In genomic region chr2:3165890-3166605, GRCm38 (mm10) we compare ENCODE assay signal across 18 mouse cellular contexts. TPM values are rescaled to one million over a fixed set of nuclear protein-coding genes. Genes with fewer than 3 reads are reported as not detected.
DNase-seq lines count a peak whose midpoint lies in the region; ATAC-seq and TF ChIP-seq lines count a peak whose summit lies in the region.
"Had no signal": no experiment of that assay in that cellular context is flagged by ENCODE, and none has a peak within 500 bp of the region (broad histone marks: within the 10 kb centered on the region; RNA-seq: fewer than 3 reads in every experiment).

No protein-coding gene starts in this region.

- no peaks in the 10 kb centered on the region for H3K27me3 ChIP-seq in lung, embryonic 16.5 days (ENCODE audit: control insufficient read depth, insufficient read depth, low read depth, low read length)
- H3K27me3 ChIP-seq in kidney, postnatal 0 days (ENCODE audit: insufficient read depth, low read length) = no peaks in the 10 kb centered on the region
- no peaks in the 10 kb centered on the region for H3K27me3 ChIP-seq in stomach, postnatal 0 days (ENCODE audit: control insufficient read depth, insufficient read depth, low read length)
- H3K27me3 ChIP-seq: CH12.LX; heart, embryonic 15.5 days had no signal

- TF ChIP-seq EP300 in stomach, postnatal 0 days (optimal IDR thresholded peaks at IDR 0.05) = no peak

- peak; percentile 90 for ATAC-seq in lung, embryonic 16.5 days (ENCODE audit: low read depth)
- peak; percentile 43 for ATAC-seq in kidney, postnatal 0 days (replicated peaks; ENCODE audit: low FRiP score, low read depth)
- ATAC-seq in stomach, postnatal 0 days (ENCODE audit: low FRiP score, low TSS enrichment) = peak; percentile 38; the same call in 1 of the 2 replicates
- ATAC-seq: forebrain, embryonic 14.5 days; inflammation-experienced regulatory T-cells, adult 6 months had no signal

- no peak for TF ChIP-seq CTCF in gastrocnemius, adult 2 months (IDR thresholded peaks at IDR 0.05)
- TF ChIP-seq CTCF in kidney, postnatal 0 days (IDR thresholded peaks at IDR 0.05; ENCODE audit: low read depth) = no peak
- TF ChIP-seq CTCF in stomach, postnatal 0 days (IDR thresholded peaks at IDR 0.05; ENCODE audit: low read depth) = no peak

- no peak overlapping the region for H3K4me2 ChIP-seq in lung, embryonic 16.5 days (ENCODE audit: low read depth, low read length)
- no peak overlapping the region for H3K4me2 ChIP-seq in kidney, postnatal 0 days (ENCODE audit: low read length)
- no peak overlapping the region for H3K4me2 ChIP-seq in stomach, postnatal 0 days (replicated peaks; ENCODE audit: low read depth)
- H3K4me2 ChIP-seq: heart, embryonic 15.5 days had no signal

- no peak overlapping the region for H3K9ac ChIP-seq in lung, embryonic 16.5 days (ENCODE audit: low read length)
- no peak overlapping the region for H3K9ac ChIP-seq in kidney, postnatal 0 days (ENCODE audit: low read depth, low read length)
- no peak overlapping the region for H3K9ac ChIP-seq in stomach, postnatal 0 days (ENCODE audit: low read length)
- H3K9ac ChIP-seq: heart, embryonic 15.5 days; liver, embryonic 14.5 days had no signal

- H3K27ac ChIP-seq in gastrocnemius, adult 2 months = peak overlapping the region; percentile 55; the same call in 1 of the 2 replicates
- H3K27ac ChIP-seq in lung, embryonic 16.5 days (ENCODE audit: low read length) = peak overlapping the region; percentile 44
- H3K27ac ChIP-seq in kidney, postnatal 0 days = no peak overlapping the region
- H3K27ac ChIP-seq in stomach, postnatal 0 days (replicated peaks) = no peak overlapping the region
- H3K27ac ChIP-seq: heart, embryonic 15.5 days; hindbrain, embryonic 10.5 days; liver, embryonic 14.5 days had no signal

- WGBS in lung, embryonic 16.5 days = 48% methylated on average over 7 of the region's 7 CpGs
- 51% methylated on average over 7 of the region's 7 CpGs for WGBS in kidney, postnatal 0 days
- 54% methylated on average over 7 of the region's 7 CpGs for WGBS in stomach, postnatal 0 days

- intact Hi-C loops in gastrocnemius, adult 2 months (cut with DNase I) = no loop called here
- intact Hi-C loops in gastrocnemius, postnatal 36 days (cut with DNase I) = no loop called here

- H3K4me3 ChIP-seq in gastrocnemius, adult 2 months = no peak overlapping the region
- H3K4me3 ChIP-seq in lung, embryonic 16.5 days (ENCODE audit: low read length) = no peak overlapping the region
- no peak overlapping the region for H3K4me3 ChIP-seq in kidney, postnatal 0 days (replicated peaks; ENCODE audit: low read depth, low read length)
- H3K4me3 ChIP-seq in stomach, postnatal 0 days (ENCODE audit: low read depth, low read length) = no peak overlapping the region
- H3K4me3 ChIP-seq: heart, embryonic 15.5 days; hindbrain, embryonic 10.5 days; left cerebral cortex, adult 2 months had no signal

- H3K36me3 ChIP-seq in lung, embryonic 16.5 days (ENCODE audit: control insufficient read depth, insufficient read depth, low read length) = no peaks in the 10 kb centered on the region
- H3K36me3 ChIP-seq in kidney, postnatal 0 days (ENCODE audit: insufficient read depth, low read length) = no peaks in the 10 kb centered on the region
- H3K36me3 ChIP-seq in stomach, postnatal 0 days (ENCODE audit: control insufficient read depth, insufficient read depth, low read length) = no peaks in the 10 kb centered on the region
- H3K36me3 ChIP-seq: heart, embryonic 15.5 days; hindbrain, embryonic 10.5 days had no signal

- no peak for DNase-seq in gastrocnemius, adult 2 months
- DNase-seq in gastrocnemius, postnatal 36 days = no peak
- DNase-seq in lung, postnatal 14 days = no peak
- no peak for DNase-seq in kidney, postnatal 0 days (ENCODE audit: low spot score)
- DNase-seq in stomach, postnatal 0 days (ENCODE audit: low spot score) = no peak
- DNase-seq in right cerebral cortex, adult 2 months (ENCODE audit: low spot score in 2 of 2) = no peak
- DNase-seq: adrenal gland, adult 2 months; cerebellum, postnatal 10 days; embryo, embryonic 11 days; thymus, postnatal 14 days had no signal

- peaks cover 12% of the 10 kb centered on the region for H3K4me1 ChIP-seq in lung, embryonic 16.5 days (replicated peaks; ENCODE audit: control insufficient read depth, insufficient read depth, low read length)
- H3K4me1 ChIP-seq in kidney, postnatal 0 days (replicated peaks; ENCODE audit: insufficient read depth, low read length) = peaks cover 3% of the 10 kb centered on the region; the same call in 1 of the 2 replicates
- no peaks in the 10 kb centered on the region for H3K4me1 ChIP-seq in stomach, postnatal 0 days (replicated peaks; ENCODE audit: control insufficient read depth, insufficient read depth)

- no peaks in the 10 kb centered on the region; the same call in 1 of the 2 replicates for H3K9me3 ChIP-seq in lung, embryonic 16.5 days (ENCODE audit: control insufficient read depth, low read length)
- no peaks in the 10 kb centered on the region for H3K9me3 ChIP-seq in kidney, postnatal 0 days (replicated peaks; ENCODE audit: low read length)
- H3K9me3 ChIP-seq in stomach, postnatal 0 days (ENCODE audit: control insufficient read depth, low read length) = no peaks in the 10 kb centered on the region
- H3K9me3 ChIP-seq: heart, embryonic 15.5 days; hindbrain, embryonic 10.5 days had no signal

RNA-seq across cellular contexts. Expression of gene Fam171a1, which starts 52.0 kb away (rescaled TPM):
- 1 to 10 TPM; 2.5 to 3.9 TPM for total RNA-seq in gastrocnemius, adult 2 months (2021)
- total RNA-seq in gastrocnemius, postnatal 36 days (2021) = 1 to 10 TPM; 3.4 to 3.8 TPM
- 49.7 and 54.6 TPM in 2 replicates for polyA plus RNA-seq in lung, embryonic 16.5 days (2015; fragmentation: Nextera tagmentation; extraction: Ambion mirVana)
- polyA plus RNA-seq in kidney, postnatal 0 days (2015; fragmentation: Nextera tagmentation; extraction: Ambion mirVana) = 36.4 and 39.8 TPM in 2 replicates
- polyA plus RNA-seq in stomach, postnatal 0 days (2015; fragmentation: Nextera tagmentation; extraction: Ambion mirVana) = 9.7 and 10.4 TPM in 2 replicates
- polyA plus RNA-seq: inflammation-experienced regulatory T-cells, adult 6 months had no signal

Comparison
In these comparisons a context has a peak if more than half of its experiments do, and no peak if none do; other contexts are left out.
1. H3K27ac ChIP-seq: peak in gastrocnemius, adult 2 months (single experiment) and lung, embryonic 16.5 days (single experiment); none in kidney, postnatal 0 days (single experiment) and stomach, postnatal 0 days (single experiment).
2. ATAC-seq: peak in every context shown above with its lines; median percentile 90 in lung, embryonic 16.5 days; 43 in kidney, postnatal 0 days; 38 in stomach, postnatal 0 days.